Mouse (Mus musculus): Measurements from ENCODE around the gene Kat2a. TPM values are rescaled to one million over a fixed set of nuclear protein-coding genes. Genes with fewer than 3 reads are reported as not detected.

The Kat2a gene
- polyA plus RNA-seq, 1 experiment from 2014 or later = 74.5 TPM

- H3K4me3 ChIP-seq (ENCODE audit: low read length) = no peak overlapping the region
- ATAC-seq (ENCODE audit: low FRiP score, low TSS enrichment) = no peak
- WGBS = 92% methylated on average over 3 of the region's 3 CpGs
Measured at GRCm38 (mm10) chr11:100727201-100727600, 14.9 kb upstream of the Kat2a start.

GRCm38 (mm10) chr11:100724919-100725512 is 12.8 kb upstream of the Kat2a start:
- Histone ChIP-seq H3K36me3 (ENCODE audit: control insufficient read depth, insufficient read depth, low read length) (peaks cover 12% of the 10 kb centered on the region; the same call in 1 of the 2 replicates), H3K27ac (ENCODE audit: low read depth, low read length) (no peak overlapping the region; the same call in 1 of the 2 replicates), H3K4me3 (ENCODE audit: low read length) (no peak overlapping the region), H3K9ac (ENCODE audit: low read depth, low read length) (no peak overlapping the region), H3K27me3 (ENCODE audit: control insufficient read depth, insufficient read depth, low read length) (no peaks in the 10 kb centered on the region), H3K4me2 (replicated peaks; ENCODE audit: low read depth, low read length) (no peak overlapping the region), H3K9me3 (ENCODE audit: control insufficient read depth, low read length) (no peaks in the 10 kb centered on the region), H3K4me1 (ENCODE audit: control insufficient read depth, insufficient read depth, low read length) (peaks cover 17% of the 10 kb centered on the region)
- 34% methylated on average over 5 of the region's 5 CpGs for WGBS
- no peak for ATAC-seq (ENCODE audit: low FRiP score, low TSS enrichment)

More at GRCm38 (mm10) chr11:100727201-100727600, 14.9 kb upstream of the Kat2a start:
- Histone ChIP-seq H3K27me3 (ENCODE audit: control insufficient read depth, insufficient read depth, low read length) (no peaks in the 10 kb centered on the region), H3K27ac (ENCODE audit: low read depth, low read length) (no peak overlapping the region), H3K36me3 (ENCODE audit: control insufficient read depth, insufficient read depth, low read length) (peaks cover 12% of the 10 kb centered on the region; the same call in 1 of the 2 replicates), H3K4me2 (replicated peaks; ENCODE audit: low read depth, low read length) (no peak overlapping the region), H3K4me1 (ENCODE audit: control insufficient read depth, insufficient read depth, low read length) (peaks cover 17% of the 10 kb centered on the region), H3K9me3 (ENCODE audit: control insufficient read depth, low read length) (no peaks in the 10 kb centered on the region), H3K9ac (ENCODE audit: low read depth, low read length) (no peak overlapping the region)

DNA sequence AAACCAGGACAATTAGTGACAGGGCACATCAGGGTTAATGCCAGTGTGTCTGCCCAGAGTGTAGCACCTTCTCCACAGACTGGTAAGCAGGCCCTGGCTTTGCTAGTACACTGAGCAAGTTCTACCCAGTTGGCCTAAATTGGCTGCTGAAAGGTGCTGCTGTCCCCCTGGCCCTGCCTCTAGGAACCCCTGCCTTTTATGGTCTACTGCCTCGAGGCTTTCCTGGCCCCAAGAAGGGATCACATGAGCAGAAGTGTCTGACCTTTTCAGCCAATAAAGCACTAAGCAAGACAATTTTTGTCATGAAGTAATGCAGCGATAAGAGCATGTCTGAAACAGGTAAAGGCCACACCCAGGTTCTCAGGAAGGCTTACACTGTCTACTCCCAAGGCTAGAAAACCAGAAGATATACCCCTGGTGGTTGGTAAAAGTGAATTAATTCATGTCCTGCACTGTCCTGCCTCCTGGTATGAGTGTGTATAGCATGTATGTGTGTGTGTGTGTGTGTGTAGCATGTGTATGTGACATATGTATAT is 10.3 kb upstream of the Kat2a start:
- no peak for ATAC-seq (ENCODE audit: low FRiP score, low TSS enrichment)
- no peaks in the 10 kb centered on the region for H3K27me3 ChIP-seq (ENCODE audit: control insufficient read depth, insufficient read depth, low read length)
- H3K9ac ChIP-seq (ENCODE audit: low read depth, low read length) = no peak overlapping the region
- no peak overlapping the region for H3K4me3 ChIP-seq (ENCODE audit: low read length)
- no peak overlapping the region for H3K4me2 ChIP-seq (replicated peaks; ENCODE audit: low read depth, low read length)
- peaks cover 17% of the 10 kb centered on the region for H3K4me1 ChIP-seq (ENCODE audit: control insufficient read depth, insufficient read depth, low read length)
- H3K9me3 ChIP-seq (ENCODE audit: control insufficient read depth, low read length) = no peaks in the 10 kb centered on the region
- WGBS = 38% methylated on average over 2 of the region's 2 CpGs
- no peak overlapping the region for H3K27ac ChIP-seq (ENCODE audit: low read depth, low read length)
- H3K36me3 ChIP-seq (ENCODE audit: control insufficient read depth, insufficient read depth, low read length) = peaks cover 20% of the 10 kb centered on the region

GRCm38 (mm10) chr11:100721776-100722492 is 9.7 kb upstream of the Kat2a start:
- no peaks in the 10 kb centered on the region for H3K27me3 ChIP-seq (ENCODE audit: control insufficient read depth, insufficient read depth, low read length)
- H3K27ac ChIP-seq (ENCODE audit: low read depth, low read length) = peak overlapping the region; percentile 63

GRCm38 (mm10) chr11:100721254-100721653 is 9.0 kb upstream of the Kat2a start:
- Histone ChIP-seq H3K27ac (ENCODE audit: low read depth, low read length) (peak overlapping the region; percentile 18; the same call in 1 of the 2 replicates), H3K4me2 (replicated peaks; ENCODE audit: low read depth, low read length) (no peak overlapping the region), H3K27me3 (ENCODE audit: control insufficient read depth, insufficient read depth, low read length) (no peaks in the 10 kb centered on the region), H3K36me3 (ENCODE audit: control insufficient read depth, insufficient read depth, low read length) (peaks cover 34% of the 10 kb centered on the region), H3K9ac (ENCODE audit: low read depth, low read length) (no peak overlapping the region), H3K4me1 (ENCODE audit: control insufficient read depth, insufficient read depth, low read length) (peaks cover 17% of the 10 kb centered on the region), H3K9me3 (ENCODE audit: control insufficient read depth, low read length) (no peaks in the 10 kb centered on the region), H3K4me3 (ENCODE audit: low read length) (no peak overlapping the region)
- no peak for ATAC-seq (ENCODE audit: low FRiP score, low TSS enrichment)
- WGBS = 74% methylated on average over 4 of the region's 4 CpGs

More at GRCm38 (mm10) chr11:100721776-100722492, 9.7 kb upstream of the Kat2a start:
- H3K4me2 ChIP-seq (replicated peaks; ENCODE audit: low read depth, low read length) = no peak overlapping the region
- no peaks in the 10 kb centered on the region for H3K9me3 ChIP-seq (ENCODE audit: control insufficient read depth, low read length)
- no peak for ATAC-seq (ENCODE audit: low FRiP score, low TSS enrichment)
- WGBS = 75% methylated on average over 8 of the region's 8 CpGs
- H3K4me1 ChIP-seq (ENCODE audit: control insufficient read depth, insufficient read depth, low read length) = peaks cover 17% of the 10 kb centered on the region
- H3K36me3 ChIP-seq (ENCODE audit: control insufficient read depth, insufficient read depth, low read length) = peaks cover 27% of the 10 kb centered on the region
- no peak overlapping the region for H3K9ac ChIP-seq (ENCODE audit: low read depth, low read length)
- H3K4me3 ChIP-seq (ENCODE audit: low read length) = no peak overlapping the region

DNA sequence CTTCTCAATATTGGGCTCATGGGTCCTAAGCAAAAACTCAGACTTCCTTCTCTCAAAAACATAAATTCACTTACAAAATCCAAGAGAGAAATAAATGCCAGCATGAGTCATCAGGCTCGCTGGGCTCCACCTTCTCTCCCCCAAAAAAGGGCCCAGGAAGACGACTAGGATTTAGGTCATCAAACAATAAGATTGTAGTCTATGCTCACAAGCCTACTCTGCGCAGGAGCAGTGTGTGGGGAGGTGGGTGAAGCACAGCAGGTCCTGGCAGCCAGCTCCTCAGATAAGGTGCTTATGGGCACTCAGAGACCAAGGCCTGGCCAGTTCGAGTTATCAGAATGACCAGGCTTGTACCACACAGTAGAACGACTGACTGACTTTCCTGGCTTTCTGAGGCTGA is 8.1 kb upstream of the Kat2a start:
- Histone ChIP-seq H3K4me1 (ENCODE audit: control insufficient read depth, insufficient read depth, low read length) (peaks cover 17% of the 10 kb centered on the region), H3K27ac (ENCODE audit: low read depth, low read length) (no peak overlapping the region), H3K36me3 (ENCODE audit: control insufficient read depth, insufficient read depth, low read length) (peaks cover 43% of the 10 kb centered on the region), H3K27me3 (ENCODE audit: control insufficient read depth, insufficient read depth, low read length) (no peaks in the 10 kb centered on the region), H3K4me3 (ENCODE audit: low read length) (no peak overlapping the region), H3K9me3 (ENCODE audit: control insufficient read depth, low read length) (no peaks in the 10 kb centered on the region), H3K9ac (ENCODE audit: low read depth, low read length) (no peak overlapping the region), H3K4me2 (replicated peaks; ENCODE audit: low read depth, low read length) (no peak overlapping the region)
- 75% methylated on average over 5 of the region's 5 CpGs for WGBS
- no peak for ATAC-seq (ENCODE audit: low FRiP score, low TSS enrichment)

GRCm38 (mm10) chr11:100719893-100720292 is 7.6 kb upstream of the Kat2a start:
- 82% methylated on average over 11 of the region's 11 CpGs for WGBS
- no peak overlapping the region for H3K9ac ChIP-seq (ENCODE audit: low read depth, low read length)
- no peak for ATAC-seq (ENCODE audit: low FRiP score, low TSS enrichment)
- H3K4me2 ChIP-seq (replicated peaks; ENCODE audit: low read depth, low read length) = no peak overlapping the region
- H3K4me3 ChIP-seq (ENCODE audit: low read length) = no peak overlapping the region
- no peaks in the 10 kb centered on the region for H3K9me3 ChIP-seq (ENCODE audit: control insufficient read depth, low read length)
- H3K27ac ChIP-seq (ENCODE audit: low read depth, low read length) = no peak overlapping the region
- peaks cover 47% of the 10 kb centered on the region for H3K36me3 ChIP-seq (ENCODE audit: control insufficient read depth, insufficient read depth, low read length)
- H3K4me1 ChIP-seq (ENCODE audit: control insufficient read depth, insufficient read depth, low read length) = peaks cover 12% of the 10 kb centered on the region
- no peaks in the 10 kb centered on the region for H3K27me3 ChIP-seq (ENCODE audit: control insufficient read depth, insufficient read depth, low read length)

- WGBS = 90% methylated on average over 3 of the region's 3 CpGs
- no peak for ATAC-seq (ENCODE audit: low FRiP score, low TSS enrichment)
- Histone ChIP-seq H3K4me1 (ENCODE audit: control insufficient read depth, insufficient read depth, low read length) (peaks cover 11% of the 10 kb centered on the region), H3K9ac (ENCODE audit: low read depth, low read length) (no peak overlapping the region), H3K27ac (ENCODE audit: low read depth, low read length) (no peak overlapping the region), H3K9me3 (ENCODE audit: control insufficient read depth, low read length) (no peaks in the 10 kb centered on the region), H3K27me3 (ENCODE audit: control insufficient read depth, insufficient read depth, low read length) (no peaks in the 10 kb centered on the region), H3K4me3 (ENCODE audit: low read length) (no peak overlapping the region), H3K4me2 (replicated peaks; ENCODE audit: low read depth, low read length) (no peak overlapping the region), H3K36me3 (ENCODE audit: control insufficient read depth, insufficient read depth, low read length) (peaks cover 50% of the 10 kb centered on the region)
Measured at GRCm38 (mm10) chr11:100719312-100719711, 7.0 kb upstream of the Kat2a start.

- H3K27ac ChIP-seq (ENCODE audit: low read depth, low read length) = no peak overlapping the region
- H3K36me3 ChIP-seq (ENCODE audit: control insufficient read depth, insufficient read depth, low read length) = peaks cover 50% of the 10 kb centered on the region
- H3K4me2 ChIP-seq (replicated peaks; ENCODE audit: low read depth, low read length) = no peak overlapping the region
- peaks cover 15% of the 10 kb centered on the region for H3K4me1 ChIP-seq (ENCODE audit: control insufficient read depth, insufficient read depth, low read length)
- 90% methylated on average over 4 of the region's 4 CpGs for WGBS
- ATAC-seq (ENCODE audit: low FRiP score, low TSS enrichment) = no peak
- no peaks in the 10 kb centered on the region for H3K9me3 ChIP-seq (ENCODE audit: control insufficient read depth, low read length)
- no peak overlapping the region for H3K9ac ChIP-seq (ENCODE audit: low read depth, low read length)
- no peaks in the 10 kb centered on the region for H3K27me3 ChIP-seq (ENCODE audit: control insufficient read depth, insufficient read depth, low read length)
- H3K4me3 ChIP-seq (ENCODE audit: low read length) = no peak overlapping the region
Measured at GRCm38 (mm10) chr11:100718866-100719265, 6.6 kb upstream of the Kat2a start.

Measured in kidney, embryonic 14.5 days (tissue).